Mouse (Mus musculus) thymus, adult 2 months (tissue): ENCODE results near the gene Ccnf.

ENCODE experiments used
- CTCF ChIP-seq: fragments of 200-500 bp; IDR thresholded peaks from 2 replicates; pipeline ENCODE4 v1.5.1; 2012; ENCODE audit warnings: mild to moderate bottlenecking, control low read depth, low read length, moderate library complexity, borderline replicate concordance; ENCODE audit not compliant: control insufficient read depth, poor library complexity, insufficient read depth; ENCODE audit errors: extremely low read depth
- POLR2A ChIP-seq: fragments of 200-500 bp; IDR thresholded peaks from 2 replicates; pipeline ENCODE4 v1.6.1; 2012; ENCODE audit warnings: mild to moderate bottlenecking, low read length, control low read depth, moderate library complexity; ENCODE audit not compliant: control insufficient read depth, poor library complexity, insufficient read depth; ENCODE audit errors: extremely low read depth

DNA sequence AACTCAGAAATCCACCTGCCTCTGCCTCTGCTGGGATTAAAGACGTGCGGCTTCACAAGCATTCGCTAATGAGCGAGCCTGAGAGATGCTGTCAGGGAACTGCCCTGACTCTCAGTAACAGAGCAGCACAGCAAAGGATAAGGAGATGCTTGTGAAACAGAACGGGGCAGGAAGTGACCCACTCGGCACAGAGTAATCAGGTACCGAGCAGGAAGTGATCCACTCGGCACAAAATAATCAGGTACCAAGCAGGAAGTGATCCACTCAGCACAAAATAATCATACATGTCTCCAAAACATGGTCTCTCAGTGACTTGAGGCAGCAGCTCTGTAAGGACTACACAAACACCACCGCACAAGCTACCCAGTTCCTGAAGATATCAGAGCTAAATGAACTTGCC lies 37.2 kb upstream of the Ccnf start:
- TF ChIP-seq POLR2A (no peak), CTCF (no peak)
